Mouse (Mus musculus): ENCODE results near the gene Hpcal1. TPM values are rescaled to one million over a fixed set of nuclear protein-coding genes. Genes with fewer than 3 reads are reported as not detected.

Gene Hpcal1
- total and polyA plus RNA-seq, 2 experiments from 2014 or later = 93.9 to 180 TPM

GRCm38 (mm10) chr12:17652216-17653050 is 38.2 kb upstream of the Hpcal1 start:
- Histone ChIP-seq H3K27ac (peak overlapping the region; percentile 56), H3K27me3 (ENCODE audit: insufficient read depth, low read length) (no peaks in the 10 kb centered on the region), H3K36me3 (ENCODE audit: insufficient read depth, low read length) (no peaks in the 10 kb centered on the region), H3K9ac (replicated peaks; ENCODE audit: low read length) (no peak overlapping the region), H3K4me1 (ENCODE audit: insufficient read depth, low read length) (no peaks in the 10 kb centered on the region), H3K4me3 (ENCODE audit: low read length) (no peak overlapping the region), H3K4me2 (ENCODE audit: low read depth, low read length) (no peak overlapping the region), H3K9me3 (ENCODE audit: low read length) (no peaks in the 10 kb centered on the region)
- peak; percentile 50 for ATAC-seq
- WGBS = 26% methylated on average over 8 of the region's 8 CpGs
- DNase-seq (ENCODE audit: low spot score) = peak; percentile 66
- TF ChIP-seq CTCF (IDR thresholded peaks at IDR 0.05; ENCODE audit: low read depth) = no peak

- 85% methylated on average over 3 of the region's 3 CpGs for WGBS
- 0 out of 2 replicates have a peak, but pooled peaks have one; percentile 36 for ATAC-seq
- peak; percentile 32 for DNase-seq (ENCODE audit: low spot score)
- no peak overlapping the region for H3K9ac ChIP-seq (replicated peaks; ENCODE audit: low read length)
- no peaks in the 10 kb centered on the region for H3K4me1 ChIP-seq (ENCODE audit: insufficient read depth, low read length)
- no peak for TF ChIP-seq CTCF (IDR thresholded peaks at IDR 0.05; ENCODE audit: low read depth)
- H3K4me2 ChIP-seq (ENCODE audit: low read depth, low read length) = no peak overlapping the region
- H3K4me3 ChIP-seq (ENCODE audit: low read length) = no peak overlapping the region
- H3K9me3 ChIP-seq (ENCODE audit: low read length) = no peaks in the 10 kb centered on the region
- no peaks in the 10 kb centered on the region for H3K36me3 ChIP-seq (ENCODE audit: insufficient read depth, low read length)
- H3K27me3 ChIP-seq (ENCODE audit: insufficient read depth, low read length) = no peaks in the 10 kb centered on the region
- H3K27ac ChIP-seq = peak overlapping the region; percentile 56; the same call in 1 of the 2 replicates
Observed at GRCm38 (mm10) chr12:17653051-17653783, 37.4 kb upstream of the Hpcal1 start.

- Histone ChIP-seq H3K36me3 (ENCODE audit: insufficient read depth, low read length) (no peaks in the 10 kb centered on the region), H3K9me3 (ENCODE audit: low read length) (no peaks in the 10 kb centered on the region), H3K4me1 (ENCODE audit: insufficient read depth, low read length) (no peaks in the 10 kb centered on the region), H3K27ac (no peak overlapping the region), H3K4me2 (ENCODE audit: low read depth, low read length) (no peak overlapping the region), H3K9ac (replicated peaks; ENCODE audit: low read length) (no peak overlapping the region), H3K27me3 (ENCODE audit: insufficient read depth, low read length) (no peaks in the 10 kb centered on the region), H3K4me3 (ENCODE audit: low read length) (no peak overlapping the region)
- no peak for TF ChIP-seq CTCF (IDR thresholded peaks at IDR 0.05; ENCODE audit: low read depth)
- WGBS = 93% methylated on average over 7 of the region's 7 CpGs
- no peak for ATAC-seq
- DNase-seq (ENCODE audit: low spot score) = no peak
Observed at GRCm38 (mm10) chr12:17657561-17658195, 33.0 kb upstream of the Hpcal1 start.

DNA sequence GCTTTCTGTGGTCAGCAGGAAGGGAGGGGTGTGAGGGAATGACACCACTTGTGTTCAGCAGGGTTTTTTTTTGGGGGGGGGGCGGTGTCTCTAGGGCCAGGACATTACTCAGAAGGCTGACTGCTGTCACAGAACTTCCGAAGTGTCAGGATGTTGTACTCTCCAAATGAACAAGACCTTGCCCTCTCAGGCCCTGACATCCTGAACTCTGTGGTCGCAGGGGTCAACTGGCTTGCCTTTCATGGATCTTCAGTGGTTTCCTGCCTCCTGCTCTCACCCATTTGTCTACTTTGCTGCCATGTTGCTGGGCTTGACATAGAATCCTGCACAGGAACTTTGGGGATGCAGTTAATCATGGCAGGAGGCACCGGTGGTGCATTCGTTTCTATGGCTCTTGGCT is 32.1 kb upstream of the Hpcal1 start:
- Histone ChIP-seq H3K4me2 (ENCODE audit: low read depth, low read length) (no peak overlapping the region), H3K4me3 (ENCODE audit: low read length) (no peak overlapping the region), H3K9ac (replicated peaks; ENCODE audit: low read length) (no peak overlapping the region), H3K27me3 (ENCODE audit: insufficient read depth, low read length) (no peaks in the 10 kb centered on the region), H3K9me3 (ENCODE audit: low read length) (no peaks in the 10 kb centered on the region), H3K4me1 (ENCODE audit: insufficient read depth, low read length) (no peaks in the 10 kb centered on the region), H3K36me3 (ENCODE audit: insufficient read depth, low read length) (no peaks in the 10 kb centered on the region), H3K27ac (no peak overlapping the region)
- no peak for ATAC-seq
- WGBS = 75% methylated on average over 5 of the region's 5 CpGs
- no peak for DNase-seq (ENCODE audit: low spot score)
- TF ChIP-seq CTCF (IDR thresholded peaks at IDR 0.05; ENCODE audit: low read depth) = no peak

DNA sequence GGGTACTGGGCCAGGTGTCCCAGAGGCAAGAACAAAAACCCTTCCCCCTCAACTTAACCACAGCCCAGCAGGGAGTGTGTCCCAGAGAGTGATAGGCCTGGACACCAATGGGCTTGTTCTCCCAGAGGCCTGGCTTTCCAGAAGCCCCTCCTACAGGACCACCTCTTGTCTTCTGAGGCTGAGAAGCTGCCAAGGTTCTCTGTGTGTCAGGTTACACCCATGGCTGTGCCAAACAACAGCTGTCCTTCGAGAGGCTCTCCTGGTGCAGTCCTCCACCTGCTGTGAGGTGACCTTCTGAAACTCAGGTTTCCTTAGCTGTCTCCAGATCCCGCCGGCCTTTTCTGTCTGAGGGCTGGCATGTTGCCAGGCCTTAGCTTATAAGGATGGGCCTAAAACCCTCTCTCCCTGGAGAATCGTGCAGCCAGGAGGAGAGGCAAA is 29.2 kb upstream of the Hpcal1 start:
- Histone ChIP-seq H3K36me3 (ENCODE audit: insufficient read depth, low read length) (no peaks in the 10 kb centered on the region), H3K27ac (no peak overlapping the region), H3K9me3 (ENCODE audit: low read length) (no peaks in the 10 kb centered on the region), H3K4me3 (ENCODE audit: low read length) (no peak overlapping the region), H3K4me1 (ENCODE audit: insufficient read depth, low read length) (no peaks in the 10 kb centered on the region), H3K9ac (replicated peaks; ENCODE audit: low read length) (no peak overlapping the region), H3K27me3 (ENCODE audit: insufficient read depth, low read length) (no peaks in the 10 kb centered on the region), H3K4me2 (ENCODE audit: low read depth, low read length) (no peak overlapping the region)
- 5% methylated on average over 4 of the region's 4 CpGs for WGBS
- DNase-seq (ENCODE audit: low spot score) (peak; percentile 85), ATAC-seq (peak; percentile 76)
- TF ChIP-seq CTCF (IDR thresholded peaks at IDR 0.05; ENCODE audit: low read depth) = no peak

DNA sequence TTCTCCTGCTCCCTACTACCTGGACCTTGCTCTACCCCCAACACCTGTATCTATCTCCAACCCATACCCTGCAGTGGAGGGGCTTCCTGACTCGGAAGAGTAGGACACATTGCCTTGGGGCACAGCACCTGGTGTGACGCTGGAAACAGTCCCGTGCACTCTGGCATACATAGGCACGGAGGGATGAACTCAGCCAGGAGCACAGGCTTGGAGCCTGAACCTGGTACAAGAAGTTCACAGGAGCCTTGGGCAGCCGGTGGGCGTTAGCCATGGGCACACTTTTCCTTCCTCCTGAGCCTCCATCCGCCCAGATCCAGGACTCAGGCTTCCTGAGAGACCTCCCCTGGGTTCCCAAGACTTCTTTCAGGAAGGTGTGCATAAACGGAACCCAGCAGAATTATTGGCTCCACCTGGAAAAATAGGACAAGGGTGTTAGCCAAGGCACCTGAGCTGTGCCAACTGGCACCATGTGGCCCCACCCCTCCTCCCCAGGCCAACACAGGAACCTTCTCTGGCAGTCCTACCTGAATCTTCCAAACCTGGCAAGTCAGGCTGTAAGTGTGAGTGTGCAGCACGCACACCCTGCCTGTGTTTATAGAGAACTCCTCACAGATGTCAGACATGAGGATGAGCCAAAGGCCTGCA is 26.5 kb upstream of the Hpcal1 start:
- DNase-seq (ENCODE audit: low spot score) = no peak
- ATAC-seq = no peak
- Histone ChIP-seq H3K27ac (no peak overlapping the region), H3K27me3 (ENCODE audit: insufficient read depth, low read length) (no peaks in the 10 kb centered on the region), H3K4me3 (ENCODE audit: low read length) (no peak overlapping the region), H3K9me3 (ENCODE audit: low read length) (no peaks in the 10 kb centered on the region), H3K4me2 (ENCODE audit: low read depth, low read length) (no peak overlapping the region), H3K36me3 (ENCODE audit: insufficient read depth, low read length) (no peaks in the 10 kb centered on the region), H3K4me1 (ENCODE audit: insufficient read depth, low read length) (no peaks in the 10 kb centered on the region), H3K9ac (replicated peaks; ENCODE audit: low read length) (no peak overlapping the region)
- no peak for TF ChIP-seq CTCF (IDR thresholded peaks at IDR 0.05; ENCODE audit: low read depth)
- WGBS = 82% methylated on average over 9 of the region's 9 CpGs

All from hindbrain, postnatal 0 days (tissue).